Mouse (Mus musculus) erythroblast, embryonic 14.5 days (primary cell): ENCODE data around the gene Spryd4.

Experiments
- GATA1 ChIP-seq: IDR thresholded peaks from 2 replicates; pipeline ENCODE4 v1.6.1; 2012; ENCODE audit warnings: low read length, inconsistent platforms, mixed read lengths
- TAL1 ChIP-seq: IDR thresholded peaks from 3 replicates; pipeline ENCODE4 v1.6.1; 2012; ENCODE audit warnings: low read length, inconsistent platforms, mixed read lengths

DNA sequence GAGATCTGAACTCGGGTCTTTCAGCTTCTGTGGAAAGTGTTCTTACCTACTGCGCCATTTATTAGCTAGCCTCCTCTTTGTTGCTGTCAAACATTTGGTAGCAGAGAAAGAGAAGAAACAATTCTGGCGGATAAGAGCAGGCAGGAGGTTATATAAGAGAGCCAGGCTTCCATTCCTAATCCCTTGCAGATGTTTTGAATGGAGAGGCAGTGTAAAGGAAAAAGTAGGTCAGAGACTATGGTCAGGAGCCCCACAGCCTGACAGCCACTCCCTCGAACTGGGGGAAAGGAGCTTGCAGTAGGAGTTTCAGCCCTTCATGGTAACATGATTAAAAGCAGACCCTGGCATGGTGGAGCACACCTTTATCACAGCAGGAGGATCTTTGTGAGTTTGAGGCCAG is 24.7 kb upstream of the Spryd4 start:
- no peak for TF ChIP-seq GATA1
- no peak for TF ChIP-seq TAL1
